Mouse (Mus musculus) cortical plate, adult 2 months (tissue): Measurements from ENCODE around the gene Eif3b.

Experiments used
- CTCF ChIP-seq: fragments of 200-500 bp; IDR thresholded peaks from 2 replicates; pipeline ENCODE4 v1.5.1; 2011; ENCODE audit warnings: mild to moderate bottlenecking, control low read depth, low read length; ENCODE audit not compliant: insufficient read depth; ENCODE audit errors: extremely low read depth
- POLR2A ChIP-seq: fragments of 200-500 bp; IDR thresholded peaks from 2 replicates; pipeline ENCODE4 v1.6.1; 2011; ENCODE audit warnings: mild to moderate bottlenecking, low read length, control low read depth; ENCODE audit not compliant: insufficient read depth; ENCODE audit errors: extremely low read depth

DNA sequence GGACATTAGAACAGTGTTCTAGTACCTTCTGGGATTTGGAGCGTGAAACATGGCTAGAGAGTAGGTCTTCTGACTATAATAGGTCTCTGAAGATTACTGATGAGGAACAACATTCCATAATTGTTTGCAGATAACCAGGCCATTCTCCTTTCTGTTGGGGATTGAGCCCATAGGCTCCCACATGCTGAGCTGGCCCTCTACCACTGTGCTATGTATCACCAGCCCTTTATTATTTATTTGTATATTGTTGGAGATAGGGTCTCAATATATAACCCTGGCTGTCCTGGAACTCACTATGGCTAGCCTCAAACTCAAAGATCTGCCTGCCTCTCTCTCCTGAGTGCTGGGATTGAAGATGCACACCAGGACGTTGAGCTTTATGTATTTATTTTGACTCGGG lies 29.5 kb upstream of the Eif3b start:
- TF ChIP-seq CTCF: no peak
- TF ChIP-seq POLR2A: no peak
